Mouse (Mus musculus) right cerebral cortex, postnatal 25 days (tissue): ENCODE data around the gene Cabp1.
A peak's percentile ranks its signal among the peaks of the same experiment; 100 is the strongest.

Source experiments
- DNase-seq: peaks from one replicate; pipeline ENCODE4 v3.0.0; 2022

The Cabp1 gene

GRCm38 (mm10) chr5:115193669-115194625, at the start of gene Cabp1:
Cabp1 (minus strand) TSS chr5:115194381.
- DNase-seq = peak; percentile 75

- DNase-seq = peak; percentile 41
These were observed 46.0 kb upstream of the Cabp1 start for GRCm38 (mm10) chr5:115240191-115240590.

GRCm38 (mm10) chr5:115238729-115239195, 44.6 kb upstream of the Cabp1 start:
- no peak for DNase-seq

DNA sequence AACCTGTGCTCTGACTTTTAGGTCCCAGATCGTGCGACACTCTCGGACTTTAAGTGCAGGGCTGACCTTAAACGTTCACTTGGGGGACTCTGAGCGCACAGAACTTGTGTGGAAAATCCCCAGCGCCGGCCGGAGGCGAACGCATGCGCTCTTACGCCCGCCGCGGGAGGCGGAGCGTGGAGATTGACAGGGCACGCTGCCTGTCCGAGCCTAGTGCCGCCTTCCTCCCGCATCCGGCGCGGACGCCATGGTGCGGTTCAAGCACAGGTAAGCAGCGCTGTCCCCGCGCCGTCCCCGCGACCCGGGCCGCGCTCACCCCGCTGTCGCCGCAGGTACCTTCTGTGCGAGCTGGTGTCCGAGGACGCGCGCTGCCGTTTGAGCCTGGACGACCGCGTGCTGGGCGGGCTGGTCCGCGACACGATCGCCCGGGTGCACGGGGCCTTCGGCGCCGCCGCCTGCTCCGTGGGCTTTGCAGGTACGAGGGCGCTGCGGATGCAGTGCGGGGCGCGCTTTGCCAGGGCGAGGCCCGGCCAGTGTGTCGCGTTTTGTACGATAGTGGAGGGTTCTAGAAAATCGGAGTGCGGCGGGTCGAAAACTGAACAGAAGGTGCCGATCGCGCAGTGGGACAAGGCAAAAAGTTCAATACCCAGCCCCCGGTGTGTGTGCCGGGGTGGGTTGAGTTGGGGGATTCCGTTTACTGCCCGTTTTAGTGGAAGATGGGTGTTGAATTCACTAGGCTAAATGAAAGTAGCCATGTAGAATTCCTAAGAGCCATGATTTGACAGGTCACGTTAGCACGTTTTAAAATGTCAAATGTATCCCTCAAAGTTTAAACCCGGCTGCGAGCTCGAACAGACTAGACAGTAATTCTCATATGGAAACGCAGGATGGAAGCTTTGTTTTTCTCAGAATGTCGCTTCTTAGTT, 43.9 kb upstream of the Cabp1 start:
- peak; percentile 93 for DNase-seq

DNA sequence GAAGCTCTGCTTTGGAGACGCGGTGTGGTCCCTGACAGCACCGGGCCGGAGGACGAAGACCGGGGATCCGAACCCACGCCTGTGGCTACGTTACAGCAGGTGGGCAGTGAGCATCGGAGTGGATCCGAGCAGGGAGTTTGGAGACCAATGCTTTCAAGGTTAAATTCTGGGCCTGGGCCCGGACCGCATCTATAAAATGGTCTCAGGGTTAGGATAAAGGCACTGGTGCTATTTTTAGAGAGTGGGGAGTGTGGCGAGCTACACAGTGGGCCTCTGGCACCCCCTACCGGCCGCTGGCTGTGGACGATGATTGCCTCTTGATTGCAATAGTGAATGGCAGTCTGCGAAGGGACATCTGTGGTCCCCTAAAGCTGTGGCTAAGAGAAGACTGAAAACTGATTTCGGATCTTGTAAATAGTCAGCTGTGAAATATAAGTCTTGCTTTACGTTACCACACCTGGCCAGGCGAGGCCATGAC, 41.6 kb upstream of the Cabp1 start, which contains the start of gene Pop5:
Gene Pop5, plus strand, starts transcription at position 51 of the 478 bp plus-strand sequence.
- DNase-seq = peak; percentile 83

DNA sequence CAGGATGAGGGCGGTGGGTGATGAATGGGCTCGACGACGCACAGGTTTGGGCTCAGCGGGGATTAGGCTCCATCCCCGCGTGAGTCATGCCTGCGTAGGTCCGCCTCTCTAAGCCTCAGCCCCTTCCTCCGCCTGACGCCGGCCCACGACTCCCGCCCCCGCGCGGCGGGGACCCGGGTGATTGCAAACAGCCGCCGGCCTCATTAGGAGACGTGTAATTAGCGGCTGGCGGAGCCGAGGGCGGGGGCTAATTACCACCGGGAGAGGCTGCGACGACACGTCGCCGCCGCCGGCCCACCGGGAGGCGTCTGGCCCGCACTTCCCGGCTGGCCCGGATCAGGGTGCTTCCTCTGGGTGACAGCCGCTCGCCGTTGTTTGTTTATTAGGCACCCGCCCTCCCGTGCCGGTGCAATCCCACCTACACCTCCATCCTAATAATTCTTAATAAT, 41.2 kb upstream of the Cabp1 start:
- DNase-seq = peak; percentile 81

- DNase-seq = peak; percentile 57
These were observed 40.3 kb upstream of the Cabp1 start for GRCm38 (mm10) chr5:115234519-115234918.

GRCm38 (mm10) chr5:115233031-115233780, 39.0 kb upstream of the Cabp1 start:
- DNase-seq = no peak

DNA sequence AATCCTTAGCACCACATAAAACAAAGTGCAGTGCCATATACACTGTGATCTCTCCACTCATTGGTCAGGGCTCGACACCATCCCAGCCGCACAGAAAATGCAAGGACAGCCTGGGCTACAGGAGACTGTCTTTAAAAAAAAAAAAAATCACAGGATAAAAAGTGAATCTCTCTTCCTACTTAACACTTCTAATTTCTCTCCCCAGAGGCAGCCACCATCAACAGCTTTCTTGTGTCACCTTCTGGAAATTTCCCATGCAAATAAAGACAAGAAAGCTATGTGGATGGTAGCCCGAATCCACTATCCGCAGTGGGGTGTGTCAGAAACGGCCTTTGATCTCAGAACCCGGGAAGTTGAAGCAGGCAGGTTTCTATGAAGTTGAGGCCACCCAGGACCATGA, 38.3 kb upstream of the Cabp1 start:
- no peak for DNase-seq

- no peak for DNase-seq
These were observed 37.5 kb upstream of the Cabp1 start for GRCm38 (mm10) chr5:115231552-115232120.

- DNase-seq = peak; percentile 51
These were observed 36.8 kb upstream of the Cabp1 start for GRCm38 (mm10) chr5:115230830-115231551.

DNA sequence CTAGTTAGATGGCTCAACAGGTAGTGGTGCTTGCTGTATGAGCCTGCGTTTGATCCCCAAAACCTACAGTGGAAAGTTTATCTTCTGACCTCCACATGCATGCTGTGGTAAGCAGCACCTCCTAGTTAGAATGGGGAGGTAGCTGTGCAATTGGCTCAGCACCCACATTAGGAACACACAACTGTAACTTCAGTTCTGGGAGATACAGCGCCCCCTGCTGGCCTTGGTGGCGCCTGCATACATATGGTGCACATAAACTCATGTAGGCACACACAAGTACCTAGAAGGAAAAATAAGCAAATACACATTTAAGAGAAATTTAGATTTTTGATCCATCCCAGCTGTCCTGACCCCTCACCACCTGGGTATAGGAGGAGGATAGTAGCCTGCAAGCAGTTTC, 28.3 kb upstream of the Cabp1 start:
- no peak for DNase-seq

- DNase-seq = peak; percentile 61
These were observed 26.9 kb upstream of the Cabp1 start for GRCm38 (mm10) chr5:115220931-115221640.

DNA sequence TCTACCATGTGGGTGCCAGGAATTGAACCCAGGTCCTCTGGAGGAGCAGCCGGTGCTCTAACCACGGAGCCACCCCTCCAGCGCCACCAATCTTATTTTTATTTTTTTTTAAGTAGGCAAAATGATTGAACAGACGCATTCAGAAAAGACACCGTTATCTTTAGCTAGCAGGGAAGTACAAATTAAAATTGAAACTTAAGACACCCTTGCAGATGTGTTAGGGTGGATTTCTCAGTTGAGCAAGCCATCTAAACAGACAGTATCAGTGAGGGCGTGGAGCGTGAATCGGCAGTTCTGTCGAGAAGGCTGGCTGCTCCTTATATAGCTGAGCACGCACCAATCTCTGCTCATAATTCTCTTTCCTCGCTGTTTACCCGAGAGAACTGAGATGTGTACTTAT, 23.8 kb upstream of the Cabp1 start:
- no peak for DNase-seq

GRCm38 (mm10) chr5:115215273-115216185, 21.3 kb upstream of the Cabp1 start:
- DNase-seq = no peak

DNA sequence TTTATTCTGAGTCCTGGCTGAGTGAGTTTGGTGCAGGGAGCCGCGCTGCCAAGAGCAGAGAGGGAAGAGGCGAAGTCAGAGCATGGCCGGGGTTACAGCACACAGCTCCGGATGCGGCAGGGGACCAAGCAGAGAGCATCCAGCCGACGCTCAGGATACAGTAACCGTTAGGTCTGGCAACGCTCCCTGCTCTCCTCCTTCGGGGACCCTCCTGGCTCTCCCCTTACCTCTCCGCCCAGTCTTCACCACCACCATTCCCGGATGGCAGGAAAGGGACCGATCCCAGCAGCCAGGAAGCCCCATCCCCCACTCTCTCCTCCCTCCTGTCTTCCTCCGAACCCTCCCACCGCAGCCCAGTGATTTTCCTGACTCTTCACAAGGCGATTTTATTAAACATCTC, 20.7 kb upstream of the Cabp1 start:
- DNase-seq = no peak

- no peak for DNase-seq
These were observed 18.7 kb upstream of the Cabp1 start for GRCm38 (mm10) chr5:115212861-115213260.

DNA sequence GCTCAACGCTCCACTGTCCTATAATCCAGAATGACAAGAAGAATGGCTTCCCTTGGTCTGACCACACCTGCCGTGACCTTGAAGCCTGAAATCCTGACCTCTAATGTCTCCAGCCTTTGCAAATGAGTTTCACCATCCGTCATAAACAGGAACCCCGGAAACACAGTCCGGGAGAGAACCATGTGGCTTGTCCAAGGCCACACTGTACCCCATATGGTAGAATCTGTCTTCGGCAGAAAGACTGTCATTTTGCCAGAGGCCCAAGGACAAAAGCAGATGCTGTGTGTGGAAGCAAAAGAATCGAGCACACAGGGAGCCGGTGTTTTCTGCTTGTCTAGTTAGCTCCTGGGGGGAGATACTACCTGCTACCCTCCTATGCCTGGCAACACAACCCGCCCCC, 18.3 kb upstream of the Cabp1 start:
- no peak for DNase-seq

GRCm38 (mm10) chr5:115210380-115210779, 16.2 kb upstream of the Cabp1 start:
- DNase-seq = no peak
